Mouse (Mus musculus) midbrain, embryonic 11.5 days (tissue): Measurements from ENCODE around the gene Ifnlr1. TPM values are rescaled to one million over a fixed set of nuclear protein-coding genes. Genes with fewer than 3 reads are reported as not detected.

Experiments used
- ATAC-seq: fragments of 200-750 bp; cut with Nextera tagmentation; 2 replicates; pipeline ENCODE4 v1.8.0; 2017; ENCODE audit warnings: moderate TSS enrichment, moderate library complexity; ENCODE audit not compliant: low FRiP score
- DNase-seq: peaks from one replicate; pipeline ENCODE4 v3.0.0; 2015; ENCODE audit warnings: low spot score; ENCODE audit errors: missing footprints
- H3K27ac ChIP-seq: fragments of 300-500 bp; sonication (generic); 2 replicates; pipeline ENCODE4 v1.5.1; 2014; ENCODE audit warnings: low read depth, low read length
- H3K27me3 ChIP-seq: fragments of 300-500 bp; sonication (generic); 2 replicates; pipeline ENCODE4 v1.6.1; 2014; ENCODE audit warnings: mild to moderate bottlenecking, low read length, moderate library complexity, mixed read lengths; ENCODE audit not compliant: control insufficient read depth, insufficient read depth
- H3K36me3 ChIP-seq: fragments of 300-500 bp; sonication (generic); 2 replicates; pipeline ENCODE4 v1.6.1; 2014; ENCODE audit warnings: mild to moderate bottlenecking, low read length, moderate library complexity, mixed read lengths; ENCODE audit not compliant: control insufficient read depth, insufficient read depth
- H3K4me1 ChIP-seq: fragments of 300-500 bp; sonication (generic); 2 replicates; pipeline ENCODE4 v1.6.1; 2014; ENCODE audit warnings: low read length; ENCODE audit not compliant: control insufficient read depth, insufficient read depth
- H3K4me2 ChIP-seq: fragments of 300-500 bp; sonication (generic); 2 replicates; pipeline ENCODE4 v1.6.1; 2014; ENCODE audit warnings: mild to moderate bottlenecking, moderate library complexity
- H3K4me3 ChIP-seq: fragments of 300-500 bp; sonication (generic); 2 replicates; pipeline ENCODE4 v1.5.1; 2014; ENCODE audit warnings: low read depth, low read length
- H3K9ac ChIP-seq: fragments of 300-500 bp; sonication (generic); 2 replicates; pipeline ENCODE4 v1.6.1; 2014; ENCODE audit warnings: low read length
- H3K9me3 ChIP-seq: fragments of 300-500 bp; sonication (generic); 2 replicates; pipeline ENCODE4 v1.6.1; 2016; ENCODE audit warnings: low read length; ENCODE audit not compliant: control insufficient read depth
- WGBS: fragments of 180-500 bp; shearing (Covaris S2); extraction: QIAGEN DNeasy Blood & Tissue Kit; methylation state at CpG from one replicate; pipeline ENCODE4 v1.1.7; 2014; 5-methylcytosine and 5-hydroxymethylcytosine counted together
- polyA plus RNA-seq: library from polyadenylated mRNA; unstranded; fragments of >200 nt; fragmentation: Nextera tagmentation; extraction: Ambion mirVana; gene quantifications from 2 replicates; pipeline ENCODE4 v1.2.1, GENCODE M21; 2014

Ifnlr1 gene
- polyA plus RNA-seq, 1 experiment from 2014 or later: 0.12 TPM

DNA sequence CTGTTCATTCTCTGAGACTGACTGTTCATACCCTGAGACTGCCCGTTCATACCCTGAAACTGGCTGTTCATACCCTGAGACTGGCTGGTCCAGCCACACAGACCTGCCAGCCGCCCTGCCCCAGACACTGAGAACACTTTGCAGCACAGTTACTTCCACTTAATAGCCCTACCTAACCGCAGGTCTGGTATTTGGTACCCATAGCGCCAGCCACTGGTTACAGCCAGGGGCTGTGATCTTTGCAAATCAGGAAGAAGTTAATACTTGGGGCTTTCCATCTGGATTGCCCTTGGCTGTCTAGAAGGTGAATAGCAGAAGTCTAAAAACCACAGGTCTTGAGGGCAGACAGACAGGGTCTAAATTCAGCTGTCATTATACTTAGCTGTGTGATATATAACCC lies 6.8 kb upstream of the Ifnlr1 start:
- ATAC-seq (no peak), DNase-seq (peak; percentile 33)
- Histone ChIP-seq H3K36me3 (no peaks in the 10 kb centered on the region), H3K27ac (no peak overlapping the region), H3K4me3 (no peak overlapping the region), H3K4me2 (no peak overlapping the region), H3K9me3 (no peaks in the 10 kb centered on the region), H3K4me1 (no peaks in the 10 kb centered on the region; the same call in 1 of the 2 replicates), H3K27me3 (no peaks in the 10 kb centered on the region), H3K9ac (no peak overlapping the region)
- 76% methylated on average over 4 of the region's 4 CpGs for WGBS

DNA sequence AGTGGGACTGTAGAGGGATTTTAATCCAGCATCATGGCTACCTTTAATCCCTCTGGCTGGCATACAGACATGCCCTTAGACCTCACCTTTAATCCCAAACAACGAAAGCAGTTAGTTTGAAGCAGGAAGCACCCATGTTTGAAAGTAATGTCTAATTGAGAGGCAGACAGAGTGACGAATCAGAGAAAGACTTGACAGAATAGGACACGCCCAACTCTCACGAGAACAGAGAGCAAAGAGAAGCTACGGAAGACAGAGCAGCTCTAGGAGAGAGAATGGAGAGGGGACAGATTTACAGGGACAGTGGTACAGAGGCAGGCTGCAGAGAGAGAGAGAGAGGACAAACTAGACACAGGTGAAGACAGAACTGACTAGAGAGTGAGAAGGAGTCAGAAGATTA lies 4.3 kb upstream of the Ifnlr1 start:
- ATAC-seq: no peak
- no peaks in the 10 kb centered on the region for H3K9me3 ChIP-seq

DNA sequence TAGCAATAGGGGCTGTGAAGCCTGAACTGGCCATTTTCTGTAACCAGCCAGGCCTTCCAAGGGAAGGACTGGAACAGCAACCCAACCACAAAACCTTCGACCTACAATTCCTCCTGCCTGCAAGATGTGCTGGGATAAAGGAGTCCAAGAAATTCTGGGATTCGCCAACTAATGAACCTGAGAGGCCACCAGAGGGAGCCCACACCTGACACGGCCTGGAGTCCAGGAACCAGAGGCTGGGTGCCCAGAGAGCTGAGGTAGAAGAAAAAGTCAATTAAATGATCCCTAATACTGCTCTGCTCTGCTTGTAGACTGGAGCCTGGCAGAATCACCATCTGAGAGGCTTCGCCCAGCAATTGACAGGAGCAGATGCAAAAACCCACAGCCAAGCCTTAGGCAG lies 2.5 kb upstream of the Ifnlr1 start:
- Histone ChIP-seq H3K4me2 (no peak overlapping the region), H3K9ac (no peak overlapping the region), H3K4me1 (peaks cover 4% of the 10 kb centered on the region), H3K36me3 (no peaks in the 10 kb centered on the region), H3K4me3 (no peak overlapping the region), H3K27me3 (peaks cover 35% of the 10 kb centered on the region), H3K9me3 (no peaks in the 10 kb centered on the region), H3K27ac (no peak overlapping the region)
- 23% methylated on average over 4 of the region's 4 CpGs for WGBS
- peak; percentile 85 for DNase-seq
- ATAC-seq: no peak

More for the DNA sequence above, 4.3 kb upstream of the Ifnlr1 start:
- Histone ChIP-seq H3K36me3 (no peaks in the 10 kb centered on the region), H3K27me3 (peaks cover 21% of the 10 kb centered on the region), H3K4me2 (no peak overlapping the region), H3K4me3 (no peak overlapping the region), H3K9ac (no peak overlapping the region), H3K27ac (no peak overlapping the region), H3K4me1 (peaks cover 4% of the 10 kb centered on the region)
- peak; percentile 19 for DNase-seq
- 76% methylated on average over 5 of the region's 5 CpGs for WGBS

DNA sequence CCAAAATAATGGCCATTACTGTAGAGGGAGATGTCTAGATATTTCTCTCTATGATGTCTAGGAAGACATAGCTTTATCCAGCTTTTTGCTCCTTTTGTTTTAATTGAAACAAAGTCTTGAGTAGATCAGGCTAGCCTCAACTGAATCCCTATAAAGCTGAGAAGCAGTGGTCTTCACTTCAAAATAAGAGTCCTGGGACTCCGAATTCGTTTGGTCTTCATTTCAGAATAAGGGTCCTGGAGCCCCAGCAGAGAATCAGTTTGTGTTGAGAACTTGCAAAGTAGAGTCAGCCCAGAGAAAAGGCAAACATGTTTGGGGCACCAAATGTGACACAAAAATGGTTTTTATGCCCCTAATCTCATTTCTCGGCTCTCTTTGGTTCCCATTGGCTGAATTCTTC lies 1.4 kb upstream of the Ifnlr1 start:
- Histone ChIP-seq H3K27ac (no peak overlapping the region), H3K9me3 (no peaks in the 10 kb centered on the region), H3K4me1 (peaks cover 4% of the 10 kb centered on the region), H3K36me3 (no peaks in the 10 kb centered on the region), H3K4me3 (no peak overlapping the region), H3K4me2 (no peak overlapping the region), H3K9ac (no peak overlapping the region), H3K27me3 (peaks cover 39% of the 10 kb centered on the region)
- DNase-seq (no peak), ATAC-seq (no peak)
- WGBS: 38% methylated on average over 3 of the region's 3 CpGs

DNA sequence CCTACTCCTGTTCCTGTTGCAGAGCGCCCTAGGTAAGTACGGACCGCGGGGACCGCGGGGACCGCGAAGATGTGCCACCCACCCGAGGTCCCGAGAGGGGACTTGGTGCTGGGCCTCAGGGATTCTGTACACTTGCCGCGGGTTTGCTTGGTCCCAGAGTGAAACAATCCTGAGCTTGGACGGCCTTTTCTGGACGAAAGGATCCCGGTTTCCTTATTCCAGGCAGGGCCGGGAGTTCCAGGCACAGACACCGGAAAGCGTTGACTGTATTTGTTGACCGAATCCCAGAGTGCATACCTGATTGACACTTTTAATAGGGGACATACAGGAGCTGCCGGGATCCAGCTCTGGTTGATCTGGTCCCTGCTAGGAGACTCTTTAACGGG lies 474 bp downstream of the Ifnlr1 start:
- no peak for ATAC-seq
- WGBS: under 1% methylated on average over 21 of the region's 21 CpGs

DNA sequence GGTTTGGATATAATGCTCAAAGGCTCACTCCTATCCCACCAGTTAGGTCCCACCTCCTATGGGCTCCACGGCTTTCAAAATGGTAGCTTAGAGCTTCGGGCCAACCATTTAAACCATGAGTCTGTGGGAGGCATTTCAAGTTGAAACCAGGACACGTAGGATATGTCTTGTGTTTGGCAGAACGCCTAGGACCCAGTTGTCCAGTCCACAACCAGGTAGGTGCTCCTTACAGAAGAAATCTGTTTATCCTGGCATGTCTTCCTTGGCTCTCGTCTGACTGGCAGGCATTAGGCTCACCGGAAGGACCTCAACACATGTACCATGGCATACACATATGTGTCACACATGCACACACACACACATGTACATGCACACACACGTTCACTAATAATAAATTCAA lies 3.7 kb downstream of the Ifnlr1 start:
- DNase-seq (no peak), ATAC-seq (no peak)
- Histone ChIP-seq H3K27me3 (peaks cover 37% of the 10 kb centered on the region), H3K4me3 (no peak overlapping the region), H3K9ac (no peak overlapping the region), H3K36me3 (no peaks in the 10 kb centered on the region), H3K27ac (no peak overlapping the region), H3K4me1 (peaks cover 4% of the 10 kb centered on the region), H3K9me3 (no peaks in the 10 kb centered on the region; the same call in 1 of the 2 replicates), H3K4me2 (no peak overlapping the region)
- 89% methylated on average over 7 of the region's 7 CpGs for WGBS

More for the DNA sequence above, 474 bp downstream of the Ifnlr1 start:
- Histone ChIP-seq H3K27me3 (peaks cover 39% of the 10 kb centered on the region), H3K4me1 (peaks cover 4% of the 10 kb centered on the region), H3K4me2 (peak overlapping the region; percentile 94), H3K4me3 (peak overlapping the region; percentile 52), H3K27ac (no peak overlapping the region), H3K36me3 (no peaks in the 10 kb centered on the region), H3K9ac (peak overlapping the region; percentile 55), H3K9me3 (no peaks in the 10 kb centered on the region)
- DNase-seq: peak; percentile 92

DNA sequence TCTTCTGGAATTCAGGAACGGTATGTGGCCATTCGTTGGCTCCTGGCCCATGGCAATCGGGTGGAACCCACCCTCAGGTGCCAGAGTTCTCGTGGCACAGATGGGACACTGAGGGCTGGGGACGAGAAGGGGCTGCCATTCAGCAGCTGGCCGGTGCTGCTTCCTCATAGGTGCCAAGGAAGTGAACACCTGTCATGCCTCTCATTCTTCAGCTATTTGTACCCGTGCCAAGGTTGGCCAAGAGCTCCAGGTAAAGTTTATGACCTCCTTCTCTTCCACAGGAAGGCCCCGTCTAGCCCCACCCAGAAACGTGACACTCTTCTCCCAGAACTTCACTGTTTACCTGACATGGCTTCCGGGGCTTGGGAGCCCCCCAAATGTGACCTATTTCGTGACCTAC lies 4.2 kb downstream of the Ifnlr1 start:
- H3K9me3 ChIP-seq: no peaks in the 10 kb centered on the region; the same call in 1 of the 2 replicates
- peaks cover 33% of the 10 kb centered on the region for H3K27me3 ChIP-seq
- WGBS: 80% methylated on average over 11 of the region's 11 CpGs
- ATAC-seq (no peak), DNase-seq (peak; percentile 35)
- H3K9ac ChIP-seq: no peak overlapping the region
- H3K4me2 ChIP-seq: no peak overlapping the region
- peaks cover 4% of the 10 kb centered on the region for H3K4me1 ChIP-seq
- H3K27ac ChIP-seq: no peak overlapping the region
- H3K4me3 ChIP-seq: no peak overlapping the region
- H3K36me3 ChIP-seq: no peaks in the 10 kb centered on the region

DNA sequence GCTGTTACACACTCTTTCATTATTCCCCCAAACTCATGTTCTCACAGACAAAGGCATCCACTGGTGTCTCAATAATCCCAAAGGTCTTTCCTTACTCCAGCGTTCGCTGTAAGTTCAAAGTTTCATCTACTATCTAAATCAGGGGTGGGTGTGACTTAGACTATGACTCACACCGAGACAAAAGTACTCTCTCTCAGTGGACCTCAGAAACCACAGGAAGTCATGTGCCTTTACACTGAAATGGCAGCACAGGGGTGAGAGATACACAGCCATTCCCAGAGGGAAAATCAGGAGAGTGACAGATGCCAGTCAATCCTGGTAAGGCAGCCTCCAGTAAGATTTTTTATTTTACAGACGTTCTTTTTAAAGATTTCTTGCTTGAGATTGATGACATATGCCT lies 6.8 kb downstream of the Ifnlr1 start:
- Histone ChIP-seq H3K36me3 (no peaks in the 10 kb centered on the region), H3K4me3 (no peak overlapping the region), H3K9ac (no peak overlapping the region), H3K4me1 (no peaks in the 10 kb centered on the region), H3K27ac (no peak overlapping the region), H3K4me2 (no peak overlapping the region), H3K9me3 (no peaks in the 10 kb centered on the region; the same call in 1 of the 2 replicates), H3K27me3 (peaks cover 8% of the 10 kb centered on the region)
- 84% methylated on average over 4 of the region's 4 CpGs for WGBS
- DNase-seq (peak; percentile 28), ATAC-seq (no peak)

DNA sequence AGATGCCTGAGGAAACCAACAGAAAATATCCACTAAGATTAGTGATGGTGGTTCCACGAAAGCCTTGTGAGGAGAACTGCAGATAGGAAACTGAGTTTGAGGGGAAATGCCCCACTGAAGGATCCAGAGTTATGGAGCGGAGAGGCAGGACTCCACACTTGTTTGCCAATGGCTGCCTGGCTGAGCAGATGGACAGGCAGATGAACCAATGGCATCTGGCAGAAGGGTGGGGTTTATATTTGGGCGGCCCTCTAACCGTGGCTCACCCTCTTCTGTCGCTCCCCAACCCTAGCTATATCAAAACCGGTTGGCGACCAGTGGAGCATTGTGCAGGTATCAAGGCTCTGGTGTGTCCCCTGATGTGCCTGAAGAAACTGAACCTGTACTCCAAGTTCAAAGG lies 12.4 kb downstream of the Ifnlr1 start:
- H3K9ac ChIP-seq: no peak overlapping the region
- H3K27me3 ChIP-seq: no peaks in the 10 kb centered on the region
- H3K27ac ChIP-seq: no peak overlapping the region
- DNase-seq: no peak
- no peak for ATAC-seq
- no peaks in the 10 kb centered on the region for H3K36me3 ChIP-seq
- H3K4me3 ChIP-seq: no peak overlapping the region
- H3K4me2 ChIP-seq: no peak overlapping the region
- H3K4me1 ChIP-seq: no peaks in the 10 kb centered on the region
- H3K9me3 ChIP-seq: no peaks in the 10 kb centered on the region
- WGBS: 72% methylated on average over 7 of the region's 7 CpGs

DNA sequence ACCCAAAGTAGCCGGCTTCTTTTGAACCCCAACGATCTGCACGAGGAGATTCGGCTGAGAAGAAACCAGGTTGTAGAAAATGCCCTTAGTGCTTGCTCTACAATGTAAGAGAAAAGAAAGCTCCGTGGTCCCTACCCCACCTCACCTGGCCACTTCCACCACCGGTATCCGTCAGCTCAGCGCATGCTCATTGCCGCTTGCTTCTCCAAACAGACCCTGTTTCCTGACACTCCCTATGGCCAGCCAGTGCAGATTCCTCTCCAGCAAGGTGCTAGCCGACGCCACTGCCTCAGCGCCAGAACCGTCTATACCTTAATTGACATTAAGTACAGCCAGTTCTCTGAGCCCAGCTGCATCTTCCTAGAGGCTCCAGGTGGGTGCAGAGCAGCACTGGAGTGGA lies 17.4 kb downstream of the Ifnlr1 start:
- Histone ChIP-seq H3K27me3 (no peaks in the 10 kb centered on the region), H3K4me2 (no peak overlapping the region), H3K36me3 (no peaks in the 10 kb centered on the region), H3K4me3 (no peak overlapping the region), H3K9ac (no peak overlapping the region), H3K9me3 (no peaks in the 10 kb centered on the region), H3K4me1 (no peaks in the 10 kb centered on the region; the same call in 1 of the 2 replicates), H3K27ac (no peak overlapping the region)
- WGBS: 83% methylated on average over 13 of the region's 13 CpGs
- ATAC-seq (no peak), DNase-seq (peak; percentile 47)
